Mouse (Mus musculus): Measurements from ENCODE around the gene Plscr3. TPM values are rescaled to one million over a fixed set of nuclear protein-coding genes. Genes with fewer than 3 reads are reported as not detected.

The Plscr3 gene
- total and polyA plus RNA-seq, 2 experiments from 2014 or later = 30.6 to 38.2 TPM

GRCm38 (mm10) chr11:69876867-69877266 lies 30.7 kb downstream of the Plscr3 start:
- DNase-seq (peak; percentile 86), ATAC-seq (peak; percentile 84)
- H3K9me3 ChIP-seq (ENCODE audit: low read length) = no peaks in the 10 kb centered on the region
- peak overlapping the region; percentile 18 for H3K4me2 ChIP-seq (ENCODE audit: low read depth)
- no peak overlapping the region for H3K4me3 ChIP-seq (ENCODE audit: low read depth, low read length)
- H3K27me3 ChIP-seq (ENCODE audit: insufficient read depth, low read length) = no peaks in the 10 kb centered on the region; the same call in 1 of the 2 replicates
- TF ChIP-seq CTCF (IDR thresholded peaks at IDR 0.05; ENCODE audit: low read depth) = peak; percentile 86
- H3K27ac ChIP-seq (ENCODE audit: low read depth, low read length) = no peak overlapping the region
- WGBS = under 1% methylated on average over 12 of the region's 12 CpGs
- H3K9ac ChIP-seq = 0 out of 2 replicates have a peak overlapping the region, but pooled peaks have one; percentile 6
- no peaks in the 10 kb centered on the region for H3K36me3 ChIP-seq (ENCODE audit: insufficient read depth)
- H3K4me1 ChIP-seq (ENCODE audit: insufficient read depth) = peaks cover 9% of the 10 kb centered on the region; the same call in 1 of the 2 replicates

GRCm38 (mm10) chr11:69877878-69878277 lies 31.7 kb downstream of the Plscr3 start, which contains the start of gene Tmem95:
Gene Tmem95, minus strand, starts transcription at chr11:69878018.
- H3K27ac ChIP-seq (ENCODE audit: low read depth, low read length) = no peak within 1 kb of the TSS; the same call in 1 of the 2 replicates
- no peak within 1 kb of the TSS for H3K4me3 ChIP-seq (ENCODE audit: low read depth, low read length)
- H3K27me3 ChIP-seq (ENCODE audit: insufficient read depth, low read length) = no peaks in the 10 kb centered on the region; the same call in 1 of the 2 replicates
- no peaks in the 10 kb centered on the region for H3K36me3 ChIP-seq (ENCODE audit: insufficient read depth)
- H3K4me2 ChIP-seq (ENCODE audit: low read depth) = peak within 1 kb of the TSS; percentile 18
- H3K9ac ChIP-seq = 0 out of 2 replicates have a peak within 1 kb of the TSS, but pooled peaks have one; percentile 6
- WGBS = 83% methylated on average over 11 of the region's 11 CpGs
- no peaks in the 10 kb centered on the region for H3K9me3 ChIP-seq (ENCODE audit: low read length)
- H3K4me1 ChIP-seq (ENCODE audit: insufficient read depth) = peaks cover 9% of the 10 kb centered on the region; the same call in 1 of the 2 replicates
- TF ChIP-seq CTCF (IDR thresholded peaks at IDR 0.05; ENCODE audit: low read depth) = no peak
- no peak for DNase-seq
- no peak for ATAC-seq

GRCm38 (mm10) chr11:69878399-69878798 lies 32.2 kb downstream of the Plscr3 start:
- Histone ChIP-seq H3K9ac (no peak overlapping the region), H3K4me2 (ENCODE audit: low read depth) (no peak overlapping the region), H3K36me3 (ENCODE audit: insufficient read depth) (no peaks in the 10 kb centered on the region), H3K4me3 (ENCODE audit: low read depth, low read length) (no peak overlapping the region), H3K9me3 (ENCODE audit: low read length) (no peaks in the 10 kb centered on the region), H3K27me3 (ENCODE audit: insufficient read depth, low read length) (no peaks in the 10 kb centered on the region; the same call in 1 of the 2 replicates), H3K4me1 (ENCODE audit: insufficient read depth) (peaks cover 9% of the 10 kb centered on the region; the same call in 1 of the 2 replicates), H3K27ac (ENCODE audit: low read depth, low read length) (no peak overlapping the region)
- DNase-seq (no peak), ATAC-seq (no peak)
- TF ChIP-seq CTCF (IDR thresholded peaks at IDR 0.05; ENCODE audit: low read depth) = no peak
- WGBS = 87% methylated on average over 3 of the region's 3 CpGs

GRCm38 (mm10) chr11:69878952-69879351 lies 32.8 kb downstream of the Plscr3 start:
- H3K27ac ChIP-seq (ENCODE audit: low read depth, low read length) = no peak overlapping the region
- peaks cover 9% of the 10 kb centered on the region; the same call in 1 of the 2 replicates for H3K4me1 ChIP-seq (ENCODE audit: insufficient read depth)
- WGBS = 89% methylated on average over 6 of the region's 6 CpGs
- H3K36me3 ChIP-seq (ENCODE audit: insufficient read depth) = no peaks in the 10 kb centered on the region
- DNase-seq = no peak
- H3K27me3 ChIP-seq (ENCODE audit: insufficient read depth, low read length) = no peaks in the 10 kb centered on the region; the same call in 1 of the 2 replicates
- H3K4me3 ChIP-seq (ENCODE audit: low read depth, low read length) = no peak overlapping the region
- H3K4me2 ChIP-seq (ENCODE audit: low read depth) = no peak overlapping the region
- TF ChIP-seq CTCF (IDR thresholded peaks at IDR 0.05; ENCODE audit: low read depth) = no peak
- H3K9me3 ChIP-seq (ENCODE audit: low read length) = no peaks in the 10 kb centered on the region
- ATAC-seq = no peak
- H3K9ac ChIP-seq = no peak overlapping the region

- Histone ChIP-seq H3K4me3 (ENCODE audit: low read depth, low read length) (no peak overlapping the region), H3K9ac (no peak overlapping the region)
- no peak for DNase-seq
These were observed 33.5 kb downstream of the Plscr3 start for GRCm38 (mm10) chr11:69879711-69880110.

GRCm38 (mm10) chr11:69880506-69880852 lies 34.3 kb downstream of the Plscr3 start:
- WGBS = 2% methylated on average over 18 of the region's 18 CpGs
- ATAC-seq = peak; percentile 57
- no peaks in the 10 kb centered on the region for H3K9me3 ChIP-seq (ENCODE audit: low read length)
- no peaks in the 10 kb centered on the region; the same call in 1 of the 2 replicates for H3K27me3 ChIP-seq (ENCODE audit: insufficient read depth, low read length)
- H3K4me1 ChIP-seq (ENCODE audit: insufficient read depth) = peaks cover 9% of the 10 kb centered on the region; the same call in 1 of the 2 replicates
- peak overlapping the region; percentile 40; the same call in 1 of the 2 replicates for H3K9ac ChIP-seq
- peak overlapping the region; percentile 37 for H3K4me3 ChIP-seq (ENCODE audit: low read depth, low read length)
- peak; percentile 65 for DNase-seq
- TF ChIP-seq CTCF (IDR thresholded peaks at IDR 0.05; ENCODE audit: low read depth) = peak; percentile 82
- H3K4me2 ChIP-seq (ENCODE audit: low read depth) = peak overlapping the region; percentile 65
- no peaks in the 10 kb centered on the region for H3K36me3 ChIP-seq (ENCODE audit: insufficient read depth)
- peak overlapping the region; percentile 40; the same call in 1 of the 2 replicates for H3K27ac ChIP-seq (ENCODE audit: low read depth, low read length)

More at GRCm38 (mm10) chr11:69879711-69880110, 33.5 kb downstream of the Plscr3 start:
- TF ChIP-seq CTCF (IDR thresholded peaks at IDR 0.05; ENCODE audit: low read depth) = no peak
- no peaks in the 10 kb centered on the region for H3K36me3 ChIP-seq (ENCODE audit: insufficient read depth)
- H3K4me1 ChIP-seq (ENCODE audit: insufficient read depth) = peaks cover 9% of the 10 kb centered on the region; the same call in 1 of the 2 replicates
- no peak overlapping the region for H3K27ac ChIP-seq (ENCODE audit: low read depth, low read length)
- H3K9me3 ChIP-seq (ENCODE audit: low read length) = no peaks in the 10 kb centered on the region
- peak overlapping the region; percentile 65 for H3K4me2 ChIP-seq (ENCODE audit: low read depth)
- WGBS = 61% methylated on average over 15 of the region's 15 CpGs
- ATAC-seq = no peak
- no peaks in the 10 kb centered on the region; the same call in 1 of the 2 replicates for H3K27me3 ChIP-seq (ENCODE audit: insufficient read depth, low read length)

- 3% methylated on average over 46 of the region's 46 CpGs for WGBS
- H3K27me3 ChIP-seq (ENCODE audit: insufficient read depth, low read length) = no peaks in the 10 kb centered on the region; the same call in 1 of the 2 replicates
These were observed 34.9 kb downstream of the Plscr3 start, which contains the start of gene Kctd11 for GRCm38 (mm10) chr11:69880853-69881603. Gene Kctd11, minus strand, starts transcription at chr11:69881406.

More at GRCm38 (mm10) chr11:69880853-69881603, 34.9 kb downstream of the Plscr3 start, which contains the start of gene Kctd11:
- H3K4me1 ChIP-seq (ENCODE audit: insufficient read depth) = peaks cover 9% of the 10 kb centered on the region; the same call in 1 of the 2 replicates
- H3K4me2 ChIP-seq (ENCODE audit: low read depth) = peak within 1 kb of the TSS; percentile 65
- peak; percentile 27 for TF ChIP-seq CTCF (IDR thresholded peaks at IDR 0.05; ENCODE audit: low read depth)
- ATAC-seq = peak; percentile 74
- H3K9ac ChIP-seq = peak within 1 kb of the TSS; percentile 40
- peak within 1 kb of the TSS; percentile 40; the same call in 1 of the 2 replicates for H3K27ac ChIP-seq (ENCODE audit: low read depth, low read length)
- H3K36me3 ChIP-seq (ENCODE audit: insufficient read depth) = no peaks in the 10 kb centered on the region
- H3K4me3 ChIP-seq (ENCODE audit: low read depth, low read length) = peak within 1 kb of the TSS; percentile 37
- no peaks in the 10 kb centered on the region for H3K9me3 ChIP-seq (ENCODE audit: low read length)
- peak; percentile 60 for DNase-seq
